ENCODE assay signal across 23 mouse cellular contexts in the genomic region with DNA sequence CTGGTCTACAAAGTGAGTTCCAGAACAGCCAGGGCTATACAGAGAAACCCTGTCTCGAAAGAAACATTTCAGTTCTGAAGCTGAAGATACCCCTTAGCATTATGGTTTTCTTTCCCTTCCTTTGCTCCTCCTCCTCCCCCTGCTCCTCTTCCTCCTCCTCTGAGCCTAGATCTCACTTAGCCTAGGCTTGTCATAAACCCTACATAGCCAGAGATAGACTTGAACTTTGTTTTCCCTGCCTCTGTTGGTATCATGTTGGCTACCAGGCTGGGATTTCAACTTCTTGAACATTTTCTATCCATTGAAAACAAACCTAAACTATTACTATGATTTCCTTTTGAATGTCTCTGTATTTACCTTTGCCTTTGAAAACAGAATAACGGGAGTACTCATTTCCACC. TPM values are rescaled to one million over a fixed set of nuclear protein-coding genes. Genes with fewer than 3 reads are reported as not detected.
DNase-seq lines count a peak whose midpoint lies in the region; ATAC-seq and TF ChIP-seq lines count a peak whose summit lies in the region.
"Had no signal": no experiment of that assay in that cellular context is flagged by ENCODE, and none has a peak within 500 bp of the region (broad histone marks: within the 10 kb centered on the region; RNA-seq: fewer than 3 reads in every experiment).

No protein-coding gene starts in this region.

- TF ChIP-seq CTCF in small intestine, adult 2 months (IDR thresholded peaks at IDR 0.05; ENCODE audit: extremely low read depth, insufficient read length, insufficient replicate concordance, low read depth, low read length) = no peak

- H3K27me3 ChIP-seq in liver, embryonic 11.5 days (replicated peaks; ENCODE audit: control insufficient read depth, insufficient read depth, low read length) = no peaks in the 10 kb centered on the region
- H3K27me3 ChIP-seq in liver, embryonic 12.5 days (replicated peaks) = no peaks in the 10 kb centered on the region
- H3K27me3 ChIP-seq in liver, embryonic 15.5 days = no peaks in the 10 kb centered on the region
- no peaks in the 10 kb centered on the region for H3K27me3 ChIP-seq in small intestine, adult 2 months (ENCODE audit: control insufficient read depth, insufficient read depth, low read length)
- H3K27me3 ChIP-seq: forebrain, embryonic 13.5 days; hindbrain, embryonic 13.5 days had no signal

- no peak for DNase-seq in liver, embryonic 11.5 days (ENCODE audit: low spot score)
- DNase-seq in liver = no peak
- DNase-seq in urinary bladder, postnatal 4 days (ENCODE audit: low spot score in 2 of 2) = no peak
- DNase-seq in right cerebral cortex, postnatal 4 days = no peak
- no peak for DNase-seq in adrenal gland, postnatal 4 days (ENCODE audit: low spot score in 2 of 2)
- DNase-seq: adrenal gland, adult 8-10 months; adrenal gland, postnatal 25 days; cerebellum, adult 18-20 months; cerebellum, adult 9-10 months; cerebellum, postnatal 14 days; gastrocnemius, postnatal 10 days; gastrocnemius, postnatal 36 days; heart, adult 11 months had no signal

- no peaks in the 10 kb centered on the region for H3K36me3 ChIP-seq in liver, embryonic 11.5 days (ENCODE audit: control insufficient read depth, insufficient read depth, low read length)
- no peaks in the 10 kb centered on the region for H3K36me3 ChIP-seq in liver, embryonic 12.5 days
- no peaks in the 10 kb centered on the region for H3K36me3 ChIP-seq in liver, embryonic 15.5 days (replicated peaks)
- H3K36me3 ChIP-seq in small intestine, adult 2 months (ENCODE audit: control insufficient read depth, insufficient read depth, low read length) = no peaks in the 10 kb centered on the region
- H3K36me3 ChIP-seq: forebrain, embryonic 10.5 days; hindbrain, embryonic 13.5 days had no signal

- ATAC-seq in liver, embryonic 11.5 days (replicated peaks; ENCODE audit: low FRiP score) = no peak
- ATAC-seq in liver, embryonic 12.5 days = 0 out of 2 replicates have a peak, but pooled peaks have one; percentile 6
- no peak for ATAC-seq in liver, embryonic 15.5 days (ENCODE audit: insufficient read depth)
- ATAC-seq: activated CD4-positive, CD25-positive, alpha-beta regulatory T cell, adult 4 months; forebrain, embryonic 13.5 days; forebrain, embryonic 16.5 days; hindbrain, embryonic 16.5 days had no signal

- 51% methylated on average over 2 of the region's 2 CpGs for WGBS in liver, embryonic 11.5 days
- 41% methylated on average over 2 of the region's 2 CpGs for WGBS in liver, embryonic 12.5 days (ENCODE audit: insufficient replicate concordance)
- WGBS in liver, embryonic 15.5 days (ENCODE audit: insufficient replicate concordance) = 39% methylated on average over 2 of the region's 2 CpGs
- 87% methylated on average over 2 of the region's 2 CpGs for WGBS in small intestine, adult 2 months

- H3K4me2 ChIP-seq in liver, embryonic 11.5 days = peak overlapping the region; percentile 55
- H3K4me2 ChIP-seq in liver, embryonic 12.5 days = peak overlapping the region; percentile 38
- no peak overlapping the region; the same call in 1 of the 2 replicates for H3K4me2 ChIP-seq in liver, embryonic 15.5 days
- H3K4me2 ChIP-seq: forebrain, embryonic 13.5 days; heart, embryonic 11.5 days; hindbrain, embryonic 13.5 days had no signal

- H3K4me1 ChIP-seq in liver, embryonic 11.5 days (replicated peaks; ENCODE audit: control insufficient read depth, insufficient read depth, low read length) = peaks cover 34% of the 10 kb centered on the region
- peaks cover 83% of the 10 kb centered on the region for H3K4me1 ChIP-seq in liver, embryonic 12.5 days
- H3K4me1 ChIP-seq in liver, embryonic 15.5 days (replicated peaks) = peaks cover 70% of the 10 kb centered on the region
- H3K4me1 ChIP-seq in small intestine, adult 2 months (ENCODE audit: control insufficient read depth, insufficient read depth, insufficient read length, low read length) = no peaks in the 10 kb centered on the region
- H3K4me1 ChIP-seq: forebrain, embryonic 10.5 days; forebrain, embryonic 13.5 days; hindbrain, embryonic 13.5 days had no signal

- TF ChIP-seq POLR2A in small intestine, adult 2 months (IDR thresholded peaks at IDR 0.05; ENCODE audit: low read depth, low read length) = no peak

- H3K9ac ChIP-seq in liver, embryonic 11.5 days (ENCODE audit: low read depth, low read length) = peak overlapping the region; percentile 57
- H3K9ac ChIP-seq in liver, embryonic 12.5 days = peak overlapping the region; percentile 55
- H3K9ac ChIP-seq in liver, embryonic 15.5 days = peak overlapping the region; percentile 25; the same call in 1 of the 2 replicates
- H3K9ac ChIP-seq: forebrain, embryonic 13.5 days; hindbrain, embryonic 13.5 days had no signal

- H3K9me3 ChIP-seq in liver, embryonic 11.5 days (ENCODE audit: control insufficient read depth, low read length) = no peaks in the 10 kb centered on the region
- H3K9me3 ChIP-seq in liver, embryonic 12.5 days (replicated peaks) = no peaks in the 10 kb centered on the region
- H3K9me3 ChIP-seq in liver, embryonic 15.5 days (replicated peaks) = no peaks in the 10 kb centered on the region
- H3K9me3 ChIP-seq: forebrain, embryonic 10.5 days; forebrain, embryonic 13.5 days; hindbrain, embryonic 13.5 days had no signal

- peak overlapping the region; percentile 93 for H3K27ac ChIP-seq in liver, embryonic 11.5 days (ENCODE audit: low read depth, low read length)
- H3K27ac ChIP-seq in liver, embryonic 12.5 days = peak overlapping the region; percentile 92
- H3K27ac ChIP-seq in liver, embryonic 15.5 days (replicated peaks) = peak overlapping the region; percentile 79
- H3K27ac ChIP-seq in small intestine, adult 2 months (ENCODE audit: insufficient read depth, low read depth, low read length) = peak overlapping the region; percentile 34; the same call in 1 of the 2 replicates
- H3K27ac ChIP-seq: forebrain, embryonic 10.5 days; forebrain, embryonic 13.5 days; hindbrain, embryonic 13.5 days had no signal

- H3K4me3 ChIP-seq in liver, embryonic 11.5 days (ENCODE audit: low read depth, low read length) = peak overlapping the region; percentile 15; the same call in 1 of the 2 replicates
- H3K4me3 ChIP-seq in liver, embryonic 12.5 days = 0 out of 2 replicates have a peak overlapping the region, but pooled peaks have one; percentile 4
- H3K4me3 ChIP-seq in liver, embryonic 15.5 days (replicated peaks) = no peak overlapping the region
- no peak overlapping the region for H3K4me3 ChIP-seq in small intestine, adult 2 months (ENCODE audit: low read depth, low read length)
- H3K4me3 ChIP-seq: forebrain, embryonic 10.5 days; forebrain, embryonic 13.5 days; hindbrain, embryonic 13.5 days had no signal

RNA-seq across cellular contexts. Expression of gene Hectd1, which starts 26.5 kb away (rescaled TPM):
- polyA plus RNA-seq in liver, embryonic 11.5 days (2014; fragmentation: Nextera tagmentation; extraction: Ambion mirVana) = 59.4 and 60.0 TPM in 2 replicates
- 48.0 and 48.4 TPM in 2 replicates for polyA plus RNA-seq in liver, embryonic 12.5 days (2016; fragmentation: Nextera tagmentation; extraction: Ambion mirVana)
- polyA plus RNA-seq in liver, embryonic 15.5 days (2015; fragmentation: Nextera tagmentation; extraction: Ambion mirVana) = 24.0 and 29.4 TPM in 2 replicates
- polyA plus RNA-seq in small intestine, adult 2 months (2012; rRNA removed) = 3.5 and 6.7 TPM in 2 replicates
- 100 to 1,000 TPM in 1 of 2 experiments, 10 to 100 TPM in 1; 93.9 to 102 TPM for total RNA-seq in adrenal gland, postnatal 4 days (2021)

Comparison
In these comparisons a context has a peak if more than half of its experiments do, and no peak if none do; other contexts are left out.
1. H3K4me3 ChIP-seq: peak in liver, embryonic 11.5 days (single experiment) and liver, embryonic 12.5 days (single experiment); none in liver, embryonic 15.5 days (single experiment) and small intestine, adult 2 months (single experiment).
2. H3K27ac ChIP-seq: peak in every context shown above with its lines; median percentile 93 in liver, embryonic 11.5 days; 92 in liver, embryonic 12.5 days; 79 in liver, embryonic 15.5 days; 34 in small intestine, adult 2 months.
3. Peak in every context shown above with its lines, with median percentiles within 50 percentile points of each other: H3K9ac ChIP-seq.